Mouse (Mus musculus) spleen, adult 2 months (tissue): Measurements from ENCODE around the gene Ctsl. TPM values are rescaled to one million over a fixed set of nuclear protein-coding genes. Genes with fewer than 3 reads are reported as not detected.

Experiments
- DNase-seq, 2 experiments: peaks; one replicate each; pipeline versions ENCODE4 v3.0.0 to v3.0.0-alpha.2; 2012 to 2021; ENCODE audit warnings: low spot score in 2 of 2, low read depth in 1 of 2
- H3K27ac ChIP-seq: fragments of 200-500 bp; 2 replicates; pipeline ENCODE4 v1.5.1; 2012; ENCODE audit warnings: low read length, inconsistent platforms; ENCODE audit not compliant: insufficient read depth
- H3K27me3 ChIP-seq: fragments of 200-500 bp; 2 replicates; pipeline ENCODE4 v1.6.1; 2012; ENCODE audit warnings: mild to moderate bottlenecking, moderate library complexity, low read length, inconsistent platforms; ENCODE audit not compliant: control insufficient read depth, insufficient read depth
- H3K36me3 ChIP-seq: fragments of 200-500 bp; 2 replicates; pipeline ENCODE4 v1.6.1; 2012; ENCODE audit warnings: mild to moderate bottlenecking, low read length, inconsistent platforms; ENCODE audit not compliant: control insufficient read depth, insufficient read depth
- H3K4me1 ChIP-seq: fragments of 200-500 bp; 2 replicates; pipeline ENCODE4 v1.6.1; 2011; ENCODE audit warnings: inconsistent platforms; ENCODE audit not compliant: control insufficient read depth, insufficient read depth, insufficient read length
- H3K4me3 ChIP-seq: fragments of 200-500 bp; 2 replicates; pipeline ENCODE4 v1.5.1; 2011; ENCODE audit warnings: mild to moderate bottlenecking, inconsistent platforms; ENCODE audit not compliant: insufficient read depth, insufficient read length; ENCODE audit errors: extremely low read depth
- CTCF ChIP-seq: fragments of 200-500 bp; IDR thresholded peaks from 2 replicates; pipeline ENCODE4 v1.5.1; 2011; ENCODE audit warnings: mild to moderate bottlenecking, inconsistent platforms; ENCODE audit not compliant: insufficient read depth, insufficient read length, insufficient replicate concordance; ENCODE audit errors: extremely low read depth
- POLR2A ChIP-seq: fragments of 200-500 bp; IDR thresholded peaks from 2 replicates; pipeline ENCODE4 v1.6.1; 2011; ENCODE audit warnings: low read depth, low read length, inconsistent platforms
- WGBS: fragments of 180-500 bp; shearing (Covaris S2); methylation state at CpG from one replicate; pipeline ENCODE4 v1.1.7; 2018; 5-methylcytosine and 5-hydroxymethylcytosine counted together
- polyA plus RNA-seq: library from polyadenylated mRNA; depleted of rRNA; stranded (reverse); fragments of >200 nt; gene quantifications from 2 replicates; pipeline ENCODE4 v1.2.3, GENCODE M21; 2012; rRNA removed

Gene Ctsl
- polyA plus RNA-seq, 1 experiment: 23.1 TPM

GRCm38 (mm10) chr13:64309842-64310241, 60.8 kb downstream of the Ctsl start:
- no peak for DNase-seq
- no peak overlapping the region for H3K27ac ChIP-seq
- WGBS: 14% methylated on average over 11 of the region's 11 CpGs

More at GRCm38 (mm10) chr13:64309842-64310241, 60.8 kb downstream of the Ctsl start:
- TF ChIP-seq CTCF (no peak), POLR2A (no peak)
- Histone ChIP-seq H3K36me3 (peaks cover 8% of the 10 kb centered on the region), H3K27me3 (no peaks in the 10 kb centered on the region), H3K4me1 (peaks cover 6% of the 10 kb centered on the region; the same call in 1 of the 2 replicates), H3K4me3 (no peak overlapping the region)

Other genes with a start within 250 kb of the Ctsl start
- 4.5 and 6.0 TPM in 2 replicates for gene Slc35d2, start 241.5 kb downstream of the Ctsl start, polyA plus RNA-seq
- gene Zfp367, start 217.7 kb downstream of the Ctsl start, polyA plus RNA-seq: 4.4 and 5.8 TPM in 2 replicates
- gene Habp4, start 209.1 kb downstream of the Ctsl start, polyA plus RNA-seq: 8.3 and 10.3 TPM in 2 replicates
- gene Cdc14b, start 95.6 kb downstream of the Ctsl start, polyA plus RNA-seq: 1.5 and 1.8 TPM in 2 replicates
- 4.7 and 4.9 TPM in 2 replicates for gene Aaed1, start 58.2 kb downstream of the Ctsl start, polyA plus RNA-seq
- gene Cdk20, start 61.4 kb upstream of the Ctsl start, polyA plus RNA-seq: 11.6 and 11.8 TPM in 2 replicates
- not detected in 2 replicates for gene Fam240b, start 126.9 kb upstream of the Ctsl start, polyA plus RNA-seq